Mouse (Mus musculus) forebrain, embryonic 13.5 days (tissue): ENCODE data around the gene 5330417C22Rik. TPM values are rescaled to one million over a fixed set of nuclear protein-coding genes. Genes with fewer than 3 reads are reported as not detected.

Source experiments
- ATAC-seq: fragments of 200-750 bp; cut with Nextera tagmentation; 2 replicates; pipeline ENCODE4 v1.8.0; 2017
- H3K27ac ChIP-seq: fragments of 300-500 bp; sonication (generic); 2 replicates; pipeline ENCODE4 v1.5.1; 2015; ENCODE audit warnings: inconsistent platforms, mild to moderate bottlenecking, moderate library complexity
- H3K27me3 ChIP-seq: fragments of 300-500 bp; sonication (generic); 2 replicates; pipeline ENCODE4 v1.6.1; 2015; ENCODE audit warnings: mild to moderate bottlenecking, inconsistent platforms
- H3K36me3 ChIP-seq: fragments of 300-500 bp; sonication (generic); 2 replicates; pipeline ENCODE4 v1.6.1; 2015; ENCODE audit warnings: mild to moderate bottlenecking, inconsistent platforms; ENCODE audit not compliant: poor library complexity, severe bottlenecking
- H3K4me1 ChIP-seq: fragments of 300-500 bp; sonication (generic); 2 replicates; pipeline ENCODE4 v1.6.1; 2015; ENCODE audit warnings: inconsistent platforms
- H3K4me2 ChIP-seq: fragments of 300-500 bp; sonication (generic); 2 replicates; pipeline ENCODE4 v1.6.1; 2015; ENCODE audit warnings: inconsistent platforms, mild to moderate bottlenecking, moderate library complexity
- H3K4me3 ChIP-seq: fragments of 300-500 bp; sonication (generic); 2 replicates; pipeline ENCODE4 v1.5.1; 2015; ENCODE audit warnings: mild to moderate bottlenecking, inconsistent platforms
- H3K9ac ChIP-seq: fragments of 300-500 bp; sonication (generic); 2 replicates; pipeline ENCODE4 v1.6.1; 2015; ENCODE audit warnings: mild to moderate bottlenecking, inconsistent platforms
- H3K9me3 ChIP-seq: fragments of 300-500 bp; sonication (generic); replicated peaks from 2 replicates; pipeline ENCODE4 v1.6.1; 2016; ENCODE audit warnings: inconsistent platforms
- WGBS: fragments of 180-500 bp; shearing (Covaris S2); methylation state at CpG from one replicate; pipeline ENCODE4 v1.1.7; 2015; 5-methylcytosine and 5-hydroxymethylcytosine counted together
- polyA plus RNA-seq: library from polyadenylated mRNA; unstranded; fragments of >200 nt; fragmentation: Nextera tagmentation; extraction: Ambion mirVana; gene quantifications from 2 replicates; pipeline ENCODE4 v1.2.1, GENCODE M21; 2015

The 5330417C22Rik gene
- polyA plus RNA-seq, 1 experiment from 2014 or later: 4.3 TPM

DNA sequence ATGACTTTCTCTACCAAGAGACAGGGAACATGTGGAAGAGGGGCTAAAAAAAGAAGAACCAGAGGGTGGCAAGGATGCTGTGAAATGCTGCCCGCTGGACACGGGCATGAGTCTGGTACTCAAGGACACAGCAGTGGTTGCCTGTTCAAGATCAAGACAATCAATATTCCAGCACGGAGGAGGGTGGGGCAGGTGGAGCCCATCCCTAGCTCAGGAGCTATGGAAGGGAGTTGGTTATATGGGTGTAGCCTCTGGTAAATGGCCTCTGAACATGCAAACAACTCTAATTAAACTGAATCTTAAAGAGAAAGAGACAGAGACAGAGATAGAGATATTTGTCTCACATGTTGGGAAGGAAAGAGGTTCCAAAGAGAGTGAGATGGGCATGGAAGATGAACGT is 51.6 kb downstream of the 5330417C22Rik start:
- Histone ChIP-seq H3K27me3 (no peaks in the 10 kb centered on the region), H3K4me2 (no peak overlapping the region), H3K27ac (no peak overlapping the region), H3K4me3 (no peak overlapping the region), H3K9me3 (no peaks in the 10 kb centered on the region), H3K36me3 (no peaks in the 10 kb centered on the region), H3K9ac (no peak overlapping the region), H3K4me1 (no peaks in the 10 kb centered on the region)
- no peak for ATAC-seq
- 92% methylated on average over 4 of the region's 4 CpGs for WGBS

- H3K36me3 ChIP-seq: no peaks in the 10 kb centered on the region
- H3K27ac ChIP-seq: no peak overlapping the region
- 77% methylated on average over 4 of the region's 4 CpGs for WGBS
- H3K4me1 ChIP-seq: no peaks in the 10 kb centered on the region
- no peak overlapping the region for H3K4me3 ChIP-seq
- H3K9me3 ChIP-seq: no peaks in the 10 kb centered on the region
- H3K9ac ChIP-seq: no peak overlapping the region
- no peak for ATAC-seq
- H3K27me3 ChIP-seq: no peaks in the 10 kb centered on the region
- H3K4me2 ChIP-seq: no peak overlapping the region
Measured at GRCm38 (mm10) chr3:108478800-108479199, 57.5 kb downstream of the 5330417C22Rik start.

DNA sequence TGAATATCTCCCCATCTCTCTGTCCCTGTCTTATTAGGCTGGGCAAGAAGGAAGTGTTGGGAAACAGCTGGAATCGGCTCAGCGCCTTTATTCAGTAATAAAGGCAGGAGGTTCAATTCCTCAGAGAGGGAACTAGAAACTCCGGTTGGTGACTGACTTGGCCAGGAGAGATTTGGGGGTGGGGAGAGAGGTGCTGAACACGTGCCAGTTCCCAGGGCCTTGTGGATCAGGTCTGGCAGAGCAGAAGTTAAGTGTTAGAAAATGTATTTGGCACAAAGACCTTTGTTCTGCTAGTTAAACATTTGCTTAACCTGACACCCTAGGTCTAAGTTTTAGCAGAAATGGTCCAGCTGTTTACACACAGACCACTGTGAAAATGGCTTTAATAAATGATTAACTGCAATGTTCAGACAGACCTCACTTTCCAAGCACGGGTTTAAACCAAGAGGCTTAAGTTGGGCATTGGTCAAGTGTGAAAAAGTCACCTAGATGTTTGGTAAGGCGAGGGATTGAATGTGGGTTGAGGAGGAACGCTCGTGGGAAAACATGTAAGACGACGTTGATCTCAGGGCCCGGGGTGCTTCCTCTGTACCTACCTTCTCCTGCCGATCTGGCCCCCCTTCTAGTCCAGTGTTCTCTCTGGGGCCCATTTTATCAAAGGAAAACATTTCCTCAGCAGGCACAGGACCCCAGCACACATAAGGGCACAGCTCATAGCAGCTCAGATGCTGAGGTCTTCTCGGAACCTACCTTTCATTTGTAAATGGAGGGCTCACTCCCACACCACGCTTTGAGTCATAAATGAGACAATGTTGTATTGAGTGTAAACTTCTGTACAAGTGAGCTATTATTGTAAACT is 59.3 kb downstream of the 5330417C22Rik start:
- no peaks in the 10 kb centered on the region for H3K27me3 ChIP-seq
- no peaks in the 10 kb centered on the region for H3K4me1 ChIP-seq
- ATAC-seq: no peak
- no peak overlapping the region for H3K4me2 ChIP-seq
- H3K36me3 ChIP-seq: no peaks in the 10 kb centered on the region
- no peak overlapping the region for H3K9ac ChIP-seq
- no peak overlapping the region for H3K4me3 ChIP-seq
- no peaks in the 10 kb centered on the region for H3K9me3 ChIP-seq
- no peak overlapping the region for H3K27ac ChIP-seq
- 67% methylated on average over 14 of the region's 14 CpGs for WGBS

DNA sequence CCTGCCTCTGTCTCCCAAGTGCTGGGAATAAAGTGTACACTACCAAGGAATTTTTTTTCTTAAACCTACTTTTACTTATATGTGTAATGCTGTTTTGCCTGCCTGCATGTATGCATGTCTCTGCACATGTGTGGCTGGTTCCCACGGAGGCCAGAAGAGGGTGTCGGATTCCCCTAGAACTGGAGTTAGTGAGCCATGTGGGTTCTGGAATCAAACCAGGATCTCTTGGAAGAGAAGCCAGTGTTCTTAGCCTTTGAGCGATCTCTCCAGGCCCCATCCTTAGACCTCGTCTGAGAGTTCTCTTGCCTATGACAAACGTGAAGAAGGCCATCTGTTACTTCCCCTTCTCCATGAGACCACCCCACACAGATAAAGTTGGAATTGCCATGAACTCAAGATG is 60.8 kb downstream of the 5330417C22Rik start:
- Histone ChIP-seq H3K36me3 (no peaks in the 10 kb centered on the region), H3K9ac (no peak overlapping the region), H3K4me3 (no peak overlapping the region), H3K27me3 (no peaks in the 10 kb centered on the region), H3K27ac (no peak overlapping the region), H3K4me2 (no peak overlapping the region), H3K4me1 (no peaks in the 10 kb centered on the region), H3K9me3 (no peaks in the 10 kb centered on the region)
- 88% methylated on average over 5 of the region's 5 CpGs for WGBS
- ATAC-seq: no peak

- H3K9ac ChIP-seq: no peak overlapping the region
- no peaks in the 10 kb centered on the region for H3K4me1 ChIP-seq
- WGBS: 97% methylated on average over 7 of the region's 7 CpGs
- no peak overlapping the region for H3K27ac ChIP-seq
- H3K4me3 ChIP-seq: no peak overlapping the region
- H3K9me3 ChIP-seq: no peaks in the 10 kb centered on the region
- H3K36me3 ChIP-seq: no peaks in the 10 kb centered on the region
- no peak overlapping the region for H3K4me2 ChIP-seq
- H3K27me3 ChIP-seq: no peaks in the 10 kb centered on the region
- ATAC-seq: no peak
Measured at GRCm38 (mm10) chr3:108474969-108475368, 61.4 kb downstream of the 5330417C22Rik start.

DNA sequence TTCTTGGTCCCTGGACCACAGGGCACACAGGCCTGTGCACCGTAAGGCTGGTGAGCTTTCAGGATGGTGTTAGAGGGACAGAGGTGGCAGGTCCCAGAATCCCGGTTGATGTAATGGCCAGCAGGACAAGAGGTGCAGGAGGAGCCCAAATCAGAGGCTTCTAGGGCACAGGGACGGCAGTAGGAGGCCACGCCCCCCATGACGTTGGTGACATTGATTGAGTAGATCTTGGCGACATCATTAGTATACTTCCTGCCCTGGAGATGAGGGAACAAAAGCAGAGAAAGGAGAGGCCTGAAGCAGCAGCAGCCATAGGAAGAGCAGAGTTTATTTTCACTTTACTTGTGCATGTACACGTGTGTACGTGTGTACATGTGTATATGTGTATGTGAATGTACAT is 68.6 kb downstream of the 5330417C22Rik start:
- Histone ChIP-seq H3K4me2 (no peak overlapping the region), H3K36me3 (no peaks in the 10 kb centered on the region; the same call in 1 of the 2 replicates), H3K4me3 (no peak overlapping the region), H3K9ac (no peak overlapping the region), H3K9me3 (no peaks in the 10 kb centered on the region), H3K4me1 (no peaks in the 10 kb centered on the region), H3K27ac (no peak overlapping the region), H3K27me3 (no peaks in the 10 kb centered on the region)
- ATAC-seq: no peak
- WGBS: 88% methylated on average over 8 of the region's 8 CpGs

GRCm38 (mm10) chr3:108466425-108466824 is 69.9 kb downstream of the 5330417C22Rik start:
- H3K9ac ChIP-seq: no peak overlapping the region
- H3K9me3 ChIP-seq: no peaks in the 10 kb centered on the region
- no peak for ATAC-seq
- H3K36me3 ChIP-seq: no peaks in the 10 kb centered on the region; the same call in 1 of the 2 replicates
- H3K4me1 ChIP-seq: no peaks in the 10 kb centered on the region
- WGBS: 94% methylated on average over 6 of the region's 6 CpGs
- no peak overlapping the region for H3K4me2 ChIP-seq
- H3K27me3 ChIP-seq: no peaks in the 10 kb centered on the region
- H3K27ac ChIP-seq: no peak overlapping the region
- H3K4me3 ChIP-seq: no peak overlapping the region

DNA sequence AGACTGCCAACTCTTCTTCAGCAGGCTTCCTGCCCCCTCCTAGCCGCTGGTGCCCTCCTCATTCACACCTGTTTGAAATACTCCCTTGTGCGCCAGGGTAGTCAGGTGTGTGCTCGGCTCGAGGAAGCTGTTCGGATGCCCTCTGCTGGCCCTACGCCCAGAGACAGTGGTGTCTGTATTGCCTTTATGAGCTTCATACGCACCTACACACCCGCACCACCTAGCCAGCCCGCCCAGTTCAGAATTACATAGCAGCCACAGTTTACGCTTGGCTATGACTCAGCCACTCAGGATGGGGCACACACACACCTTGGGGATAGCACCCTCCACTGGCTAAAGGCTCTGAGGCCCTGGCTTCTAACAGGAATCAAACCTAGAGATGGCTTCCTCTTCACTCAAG is 77.5 kb downstream of the 5330417C22Rik start:
- Histone ChIP-seq H3K4me3 (no peak overlapping the region), H3K9me3 (no peaks in the 10 kb centered on the region), H3K9ac (no peak overlapping the region), H3K4me1 (no peaks in the 10 kb centered on the region), H3K4me2 (no peak overlapping the region; the same call in 1 of the 2 replicates), H3K27ac (no peak overlapping the region), H3K36me3 (no peaks in the 10 kb centered on the region), H3K27me3 (no peaks in the 10 kb centered on the region)
- no peak for ATAC-seq
- WGBS: 45% methylated on average over 10 of the region's 10 CpGs

GRCm38 (mm10) chr3:108458380-108458779 is 78.0 kb downstream of the 5330417C22Rik start:
- H3K9ac ChIP-seq: no peak overlapping the region
- H3K4me3 ChIP-seq: no peak overlapping the region
- no peaks in the 10 kb centered on the region for H3K4me1 ChIP-seq
- H3K4me2 ChIP-seq: no peak overlapping the region; the same call in 1 of the 2 replicates
- no peak for ATAC-seq
- H3K36me3 ChIP-seq: no peaks in the 10 kb centered on the region
- no peaks in the 10 kb centered on the region for H3K27me3 ChIP-seq
- no peak overlapping the region for H3K27ac ChIP-seq
- 61% methylated on average over 14 of the region's 14 CpGs for WGBS
- no peaks in the 10 kb centered on the region for H3K9me3 ChIP-seq

- no peak overlapping the region for H3K27ac ChIP-seq
- no peak overlapping the region for H3K4me2 ChIP-seq
- H3K4me1 ChIP-seq: no peaks in the 10 kb centered on the region
- H3K9me3 ChIP-seq: no peaks in the 10 kb centered on the region
- H3K4me3 ChIP-seq: no peak overlapping the region
- H3K36me3 ChIP-seq: no peaks in the 10 kb centered on the region
- H3K9ac ChIP-seq: no peak overlapping the region
- no peak for ATAC-seq
- no peaks in the 10 kb centered on the region for H3K27me3 ChIP-seq
- 72% methylated on average over 1 of the region's 1 CpGs for WGBS
Measured at GRCm38 (mm10) chr3:108454172-108454571, 82.2 kb downstream of the 5330417C22Rik start.

DNA sequence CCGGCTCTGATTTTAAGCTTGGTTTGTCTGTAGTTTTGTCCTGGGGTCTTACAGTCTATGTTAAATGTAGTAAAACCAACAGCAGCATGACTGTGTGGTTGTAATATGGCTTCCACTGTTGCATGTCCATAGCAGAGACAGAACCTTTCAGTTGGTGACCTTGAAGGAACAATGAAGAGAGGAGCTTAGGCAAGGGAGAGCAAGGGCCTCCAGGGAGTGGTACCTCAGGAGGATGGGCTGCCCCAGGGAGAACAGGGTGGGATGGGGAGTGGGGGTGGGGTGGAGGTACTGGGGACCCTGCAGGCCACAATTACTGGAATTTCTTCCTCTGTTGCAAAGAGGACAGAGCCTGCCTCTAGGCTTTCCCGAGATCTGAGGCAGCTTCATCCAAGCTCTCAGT is 84.4 kb downstream of the 5330417C22Rik start:
- ATAC-seq: no peak

GRCm38 (mm10) chr3:108445366-108445705 is 91.0 kb downstream of the 5330417C22Rik start:
- no peak for ATAC-seq
- H3K27ac ChIP-seq: peak overlapping the region; percentile 87
- no peaks in the 10 kb centered on the region for H3K9me3 ChIP-seq
- WGBS: 13% methylated on average over 6 of the region's 6 CpGs
- peak overlapping the region; percentile 90 for H3K9ac ChIP-seq
- peak overlapping the region; percentile 81 for H3K4me3 ChIP-seq
- H3K4me1 ChIP-seq: peaks cover 43% of the 10 kb centered on the region
- H3K27me3 ChIP-seq: no peaks in the 10 kb centered on the region
- H3K4me2 ChIP-seq: peak overlapping the region; percentile 84
- peaks cover 11% of the 10 kb centered on the region for H3K36me3 ChIP-seq

More for the DNA sequence above, 84.4 kb downstream of the 5330417C22Rik start:
- no peaks in the 10 kb centered on the region for H3K9me3 ChIP-seq
- H3K4me1 ChIP-seq: no peaks in the 10 kb centered on the region
- no peak overlapping the region for H3K4me2 ChIP-seq
- no peak overlapping the region for H3K27ac ChIP-seq
- no peaks in the 10 kb centered on the region for H3K27me3 ChIP-seq
- H3K9ac ChIP-seq: no peak overlapping the region
- 83% methylated on average over 2 of the region's 2 CpGs for WGBS
- no peaks in the 10 kb centered on the region for H3K36me3 ChIP-seq
- no peak overlapping the region for H3K4me3 ChIP-seq
